Mouse (Mus musculus): ENCODE data around the gene Map7. TPM values are rescaled to one million over a fixed set of nuclear protein-coding genes. Genes with fewer than 3 reads are reported as not detected.

Gene Map7
- polyA plus RNA-seq, 1 experiment: 6.7 TPM

DNA sequence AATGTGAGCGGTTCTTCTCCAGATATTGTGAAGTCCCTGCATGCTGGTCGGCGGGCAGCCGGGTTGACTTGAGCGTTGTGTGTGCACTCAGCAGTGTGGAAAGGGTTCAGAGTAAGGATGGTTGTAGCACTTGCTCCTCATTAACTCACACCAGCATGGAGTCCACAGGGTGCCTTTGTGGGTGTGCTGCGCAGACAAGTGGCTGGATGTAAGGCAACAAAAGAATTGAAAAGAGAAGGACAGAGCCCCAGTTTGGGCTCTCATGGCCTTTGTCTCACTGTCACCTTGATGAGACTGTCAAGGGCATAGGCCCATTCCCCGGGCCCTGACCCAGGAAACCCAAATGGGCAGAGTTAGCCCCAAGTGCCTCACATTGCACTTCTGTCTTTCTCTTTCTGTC is 116.2 kb downstream of the Map7 start:
- DNase-seq (ENCODE audit: low read depth): no peak
- TF ChIP-seq POLR2A (IDR thresholded peaks at IDR 0.05; ENCODE audit: borderline replicate concordance, extremely low read depth, insufficient read depth, insufficient read length, poor library complexity, severe bottlenecking): no peak
- TF ChIP-seq CTCF (IDR thresholded peaks at IDR 0.05; ENCODE audit: borderline replicate concordance, extremely low read depth, insufficient read depth, insufficient read length): no peak

DNA sequence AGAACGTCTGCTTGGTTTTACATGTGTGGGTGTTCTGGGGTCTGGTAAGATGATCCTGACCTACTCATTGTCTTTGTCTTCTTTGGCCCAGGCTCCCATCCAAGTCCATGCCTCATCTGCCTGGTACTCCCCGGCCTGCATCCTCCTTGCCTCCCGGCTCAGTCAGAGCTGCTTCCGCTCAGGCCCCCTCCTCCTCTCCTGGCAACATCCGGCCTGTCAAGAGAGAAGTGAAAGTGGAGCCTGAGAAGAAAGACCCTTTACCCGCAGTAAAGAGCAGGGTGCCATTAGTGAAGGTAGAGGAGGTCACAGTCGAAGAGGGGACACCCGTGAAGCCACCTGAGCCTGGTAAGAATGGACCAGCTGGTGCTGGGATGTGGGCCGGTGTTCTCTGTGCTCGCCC is 118.8 kb downstream of the Map7 start:
- TF ChIP-seq CTCF (IDR thresholded peaks at IDR 0.05; ENCODE audit: borderline replicate concordance, extremely low read depth, insufficient read depth, insufficient read length) (no peak), POLR2A (IDR thresholded peaks at IDR 0.05; ENCODE audit: borderline replicate concordance, extremely low read depth, insufficient read depth, insufficient read length, poor library complexity, severe bottlenecking) (no peak)
- DNase-seq (ENCODE audit: low read depth): no peak

DNA sequence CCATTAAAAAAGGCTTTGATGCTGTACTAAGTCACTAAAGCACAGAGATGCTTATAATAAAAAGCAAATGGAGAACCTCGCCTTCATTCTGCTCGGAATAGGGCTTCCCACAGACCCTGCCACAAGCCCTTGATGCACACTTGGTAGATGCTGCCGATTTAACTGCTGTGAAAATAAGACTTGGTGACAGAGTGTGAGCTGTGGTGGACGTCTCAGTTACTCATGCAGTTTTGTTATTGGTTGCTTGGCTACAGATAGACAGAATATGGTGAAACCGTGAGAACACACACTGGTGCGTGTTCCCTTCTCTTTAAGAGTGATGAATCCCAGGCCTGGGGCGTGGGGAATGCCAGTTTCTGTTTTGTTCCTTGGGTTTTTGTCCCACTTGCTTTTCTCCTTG is 120.7 kb downstream of the Map7 start:
- no peak for DNase-seq (ENCODE audit: low read depth)
- TF ChIP-seq POLR2A (IDR thresholded peaks at IDR 0.05; ENCODE audit: borderline replicate concordance, extremely low read depth, insufficient read depth, insufficient read length, poor library complexity, severe bottlenecking): no peak
- no peak for TF ChIP-seq CTCF (IDR thresholded peaks at IDR 0.05; ENCODE audit: borderline replicate concordance, extremely low read depth, insufficient read depth, insufficient read length)

DNA sequence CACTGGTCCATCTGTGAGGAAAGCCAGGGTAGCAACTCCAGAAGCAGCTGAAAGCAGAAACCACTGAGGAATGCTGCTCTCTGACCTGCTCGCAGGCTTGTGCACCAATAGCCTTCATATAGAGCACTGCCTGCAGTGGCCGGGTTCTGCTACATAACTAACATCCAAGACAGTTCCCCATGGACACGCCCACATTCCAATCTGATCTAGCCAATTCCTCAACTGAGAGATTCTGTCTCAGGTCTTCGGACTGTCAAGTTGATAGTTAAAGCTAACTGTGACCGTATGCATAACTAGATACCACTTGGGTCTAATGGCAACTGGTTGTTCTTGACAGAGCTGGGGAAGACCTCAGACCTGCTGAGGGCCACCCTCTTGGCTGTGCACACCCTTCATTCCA is 124.1 kb downstream of the Map7 start:
- DNase-seq (ENCODE audit: low read depth): no peak
- TF ChIP-seq CTCF (IDR thresholded peaks at IDR 0.05; ENCODE audit: borderline replicate concordance, extremely low read depth, insufficient read depth, insufficient read length) (no peak), POLR2A (IDR thresholded peaks at IDR 0.05; ENCODE audit: borderline replicate concordance, extremely low read depth, insufficient read depth, insufficient read length, poor library complexity, severe bottlenecking) (no peak)

DNA sequence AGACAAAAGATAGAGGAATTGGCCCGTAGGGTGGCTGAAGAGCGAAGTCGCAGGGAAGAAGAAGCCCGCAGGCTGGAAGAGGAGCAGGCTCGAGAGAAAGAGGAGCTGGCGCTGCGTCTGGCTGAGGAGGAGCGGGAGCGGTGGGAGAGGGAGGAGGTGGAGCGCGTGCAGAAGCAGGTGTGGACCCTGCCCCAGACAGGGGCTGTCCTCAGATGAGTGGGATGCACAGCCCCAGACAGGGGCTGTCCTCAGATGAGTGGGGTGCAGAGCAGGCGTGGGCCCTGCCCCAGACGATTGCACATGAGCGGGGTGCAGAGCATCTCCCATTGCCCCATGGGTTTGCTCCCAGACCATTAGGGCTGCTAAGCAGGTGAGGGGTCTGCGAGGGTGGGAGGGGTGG is 125.0 kb downstream of the Map7 start:
- TF ChIP-seq CTCF (IDR thresholded peaks at IDR 0.05; ENCODE audit: borderline replicate concordance, extremely low read depth, insufficient read depth, insufficient read length): no peak
- TF ChIP-seq POLR2A (IDR thresholded peaks at IDR 0.05; ENCODE audit: borderline replicate concordance, extremely low read depth, insufficient read depth, insufficient read length, poor library complexity, severe bottlenecking): no peak
- DNase-seq (ENCODE audit: low read depth): peak; percentile 31

DNA sequence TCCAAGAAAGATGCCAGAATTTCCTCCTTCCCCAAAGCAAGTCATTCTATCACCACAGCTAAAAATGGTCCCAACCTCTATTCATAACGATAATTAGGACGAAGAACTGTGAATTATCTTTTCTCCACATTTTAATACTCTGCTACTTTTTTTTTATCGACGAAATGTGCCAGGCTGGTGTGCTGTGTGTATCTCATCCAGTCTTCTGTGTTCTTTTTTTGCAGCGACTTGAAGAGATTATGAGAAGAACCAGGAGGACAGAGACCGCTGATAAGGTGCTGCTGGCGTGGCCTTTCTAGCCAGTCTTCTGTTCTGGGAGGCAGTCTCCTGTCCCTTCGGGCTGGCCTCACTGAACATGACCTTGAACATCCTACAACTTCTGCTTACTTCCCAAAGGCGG is 125.8 kb downstream of the Map7 start:
- no peak for TF ChIP-seq CTCF (IDR thresholded peaks at IDR 0.05; ENCODE audit: borderline replicate concordance, extremely low read depth, insufficient read depth, insufficient read length)
- no peak for TF ChIP-seq POLR2A (IDR thresholded peaks at IDR 0.05; ENCODE audit: borderline replicate concordance, extremely low read depth, insufficient read depth, insufficient read length, poor library complexity, severe bottlenecking)
- no peak for DNase-seq (ENCODE audit: low read depth)

DNA sequence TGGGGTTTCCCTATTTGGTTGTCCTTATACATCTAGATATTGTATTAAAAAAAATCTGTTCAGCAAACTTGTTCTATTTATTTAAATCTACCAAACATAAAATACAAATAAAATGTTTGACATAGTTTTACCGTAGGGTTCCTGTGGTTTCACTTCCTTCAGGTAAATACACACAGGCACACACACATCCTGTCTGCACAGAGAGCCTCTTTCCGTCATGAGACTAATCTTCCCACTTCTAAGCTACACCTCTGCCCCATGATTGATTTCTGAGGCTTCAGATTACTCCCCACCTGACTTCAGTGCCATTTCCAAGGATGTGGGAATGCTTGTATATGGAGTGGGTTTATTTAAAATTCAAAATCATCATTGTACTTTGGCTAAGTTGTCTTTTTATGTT is 133.2 kb downstream of the Map7 start:
- TF ChIP-seq POLR2A (IDR thresholded peaks at IDR 0.05; ENCODE audit: borderline replicate concordance, extremely low read depth, insufficient read depth, insufficient read length, poor library complexity, severe bottlenecking): no peak
- no peak for DNase-seq (ENCODE audit: low read depth)

DNA sequence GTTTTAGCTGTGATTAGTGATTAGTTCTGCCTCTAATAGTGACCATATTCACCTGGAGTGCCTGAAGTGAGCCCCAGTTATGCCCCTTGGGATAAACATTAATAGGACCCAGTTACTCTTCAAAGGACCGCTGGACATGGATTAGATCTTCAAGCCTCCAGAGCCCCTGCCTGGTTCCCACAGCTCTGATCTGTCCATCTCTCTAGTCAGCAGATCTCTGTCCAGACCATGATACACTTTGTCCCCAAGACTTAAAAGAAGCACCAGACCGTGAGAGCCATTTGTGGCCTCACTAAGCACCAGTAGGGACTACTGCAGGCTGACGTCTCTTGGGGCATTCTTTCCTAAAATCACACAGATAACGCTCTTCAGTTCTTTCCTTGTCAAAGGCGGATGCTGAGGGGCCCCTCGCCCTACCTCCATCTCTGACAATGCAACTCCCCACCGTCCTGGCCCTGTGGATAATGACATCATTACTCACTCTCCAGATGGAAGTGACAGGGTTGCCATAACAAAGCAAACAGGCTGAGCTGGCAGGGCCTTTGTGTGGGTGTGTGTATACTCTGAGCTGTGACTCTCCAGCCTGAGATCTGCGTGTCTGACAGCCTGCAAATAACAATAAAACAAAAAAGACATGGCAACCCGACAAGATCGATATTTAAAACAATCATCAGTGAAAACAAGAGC is 137.2 kb downstream of the Map7 start:
- no peak for TF ChIP-seq POLR2A (IDR thresholded peaks at IDR 0.05; ENCODE audit: borderline replicate concordance, extremely low read depth, insufficient read depth, insufficient read length, poor library complexity, severe bottlenecking)
- TF ChIP-seq CTCF (IDR thresholded peaks at IDR 0.05; ENCODE audit: borderline replicate concordance, extremely low read depth, insufficient read depth, insufficient read length): no peak
- DNase-seq (ENCODE audit: low read depth): peak; percentile 89

DNA sequence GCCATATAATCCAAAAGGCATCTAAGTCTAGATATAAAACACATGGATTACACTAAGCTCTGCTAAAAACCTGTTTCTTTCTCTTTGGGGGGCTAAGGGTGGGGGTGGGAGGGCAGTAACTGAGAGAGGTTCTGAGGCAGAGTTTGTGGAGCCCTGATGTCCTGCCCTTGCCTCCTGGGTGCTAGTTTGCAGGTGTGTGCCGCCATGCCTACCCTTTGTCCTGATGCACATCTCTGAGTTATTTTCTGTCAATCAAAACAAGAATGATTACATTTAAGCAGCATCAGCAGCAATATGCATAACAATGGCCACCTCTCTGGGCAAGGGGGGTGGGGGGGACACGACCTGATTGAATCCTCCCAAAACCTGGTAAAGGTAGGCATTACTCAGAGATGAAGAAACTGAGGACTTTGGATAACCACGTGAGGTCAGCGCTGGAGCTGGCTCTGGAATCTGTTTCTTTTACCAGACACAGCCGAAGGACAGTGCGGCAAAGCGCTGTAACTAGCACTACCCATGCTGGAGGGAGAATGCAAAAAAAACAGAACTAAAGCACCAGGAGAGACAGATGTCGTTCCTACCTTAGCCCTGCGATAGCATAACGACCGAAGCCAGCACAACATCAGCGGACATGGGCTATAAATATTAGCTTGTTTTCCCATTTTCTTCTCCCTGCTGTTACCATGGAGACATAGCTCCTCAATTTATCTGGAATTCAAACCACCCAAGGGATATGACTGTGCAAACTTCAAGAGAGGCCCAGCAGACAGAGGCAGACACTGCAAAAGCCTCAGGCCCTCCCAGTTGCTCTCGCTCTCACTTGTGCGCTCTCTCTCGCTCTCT is 137.9 kb downstream of the Map7 start:
- DNase-seq (ENCODE audit: low read depth): peak; percentile 84
- TF ChIP-seq CTCF (IDR thresholded peaks at IDR 0.05; ENCODE audit: borderline replicate concordance, extremely low read depth, insufficient read depth, insufficient read length) (no peak), POLR2A (IDR thresholded peaks at IDR 0.05; ENCODE audit: borderline replicate concordance, extremely low read depth, insufficient read depth, insufficient read length, poor library complexity, severe bottlenecking) (0 out of 2 replicates have a peak, but pooled peaks have one; percentile 12)

DNA sequence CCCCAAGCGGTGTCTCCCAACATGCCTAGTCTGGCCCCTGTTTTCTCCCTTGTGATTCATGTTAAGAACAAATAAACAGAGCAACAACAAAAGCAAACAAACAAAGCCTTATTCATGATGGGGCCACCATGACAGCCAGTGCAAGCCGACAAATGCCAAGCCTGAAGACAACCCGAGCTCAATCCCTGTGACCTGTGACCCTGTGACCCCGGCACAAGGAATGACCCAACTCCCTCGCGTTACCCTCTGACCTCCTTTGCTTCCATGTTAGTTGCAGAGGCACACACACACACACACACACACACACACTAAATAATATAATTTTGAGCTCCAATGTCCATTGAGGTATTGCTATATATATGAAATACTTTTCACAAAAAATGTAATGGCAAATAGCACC is 139.1 kb downstream of the Map7 start:
- no peak for DNase-seq (ENCODE audit: low read depth)
- TF ChIP-seq CTCF (IDR thresholded peaks at IDR 0.05; ENCODE audit: borderline replicate concordance, extremely low read depth, insufficient read depth, insufficient read length): no peak
- TF ChIP-seq POLR2A (IDR thresholded peaks at IDR 0.05; ENCODE audit: borderline replicate concordance, extremely low read depth, insufficient read depth, insufficient read length, poor library complexity, severe bottlenecking): no peak

DNA sequence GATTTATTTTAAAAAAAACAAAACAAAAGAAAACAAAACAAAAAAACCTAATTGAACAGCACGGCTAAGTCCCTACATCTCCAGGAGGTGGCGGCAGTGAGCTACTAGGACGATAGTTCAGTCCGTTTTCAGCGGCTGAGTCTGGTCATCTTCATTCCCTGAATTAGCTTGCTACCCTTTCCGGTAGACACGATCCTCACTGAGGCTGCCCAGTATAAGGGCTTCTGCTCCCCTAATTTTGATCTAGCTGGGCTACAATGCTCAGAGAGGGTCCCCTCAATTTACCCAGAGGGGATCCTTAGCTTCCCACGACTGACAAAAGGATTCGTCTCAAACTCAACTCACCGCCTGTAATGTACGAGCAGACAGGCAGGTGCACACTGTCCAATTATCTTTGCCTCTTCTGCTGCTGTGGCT is 142.2 kb downstream of the Map7 start:
- TF ChIP-seq POLR2A (IDR thresholded peaks at IDR 0.05; ENCODE audit: borderline replicate concordance, extremely low read depth, insufficient read depth, insufficient read length, poor library complexity, severe bottlenecking): 0 out of 2 replicates have a peak, but pooled peaks have one; percentile 11
- TF ChIP-seq CTCF (IDR thresholded peaks at IDR 0.05; ENCODE audit: borderline replicate concordance, extremely low read depth, insufficient read depth, insufficient read length): peak; percentile 89
- DNase-seq (ENCODE audit: low read depth): peak; percentile 95

DNA sequence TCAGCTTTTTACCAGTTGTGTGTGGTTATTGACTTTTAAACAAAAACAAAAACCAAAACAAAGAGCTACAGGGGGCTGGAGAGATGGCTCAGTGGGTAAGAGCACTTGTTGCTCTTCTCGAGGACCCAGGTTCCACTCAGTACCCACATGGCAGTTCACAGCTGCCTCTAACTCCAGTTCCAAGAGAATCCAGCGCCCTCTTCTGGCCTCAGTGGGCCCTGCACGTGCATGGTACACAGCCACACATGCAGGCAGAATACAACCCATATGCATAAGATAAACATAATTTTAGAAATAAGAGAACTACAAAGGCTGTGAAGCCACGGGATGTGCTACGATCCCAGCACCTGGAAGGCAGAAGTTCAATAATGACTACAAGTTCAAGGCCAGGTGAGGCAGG is 147.7 kb downstream of the Map7 start:
- DNase-seq (ENCODE audit: low read depth): no peak
- TF ChIP-seq POLR2A (IDR thresholded peaks at IDR 0.05; ENCODE audit: borderline replicate concordance, extremely low read depth, insufficient read depth, insufficient read length, poor library complexity, severe bottlenecking) (no peak), CTCF (IDR thresholded peaks at IDR 0.05; ENCODE audit: borderline replicate concordance, extremely low read depth, insufficient read depth, insufficient read length) (peak; percentile 13; the same call in 1 of the 2 replicates)
